Mouse (Mus musculus) brain, embryonic 14.5 days (tissue): ENCODE results near the gene Iqsec1.

ENCODE experiments used
- CTCF ChIP-seq: fragments of 200-500 bp; IDR thresholded peaks from 2 replicates; pipeline ENCODE4 v1.5.1; 2012; ENCODE audit warnings: inconsistent platforms, mild to moderate bottlenecking, moderate library complexity, borderline replicate concordance; ENCODE audit not compliant: insufficient read depth, insufficient read length; ENCODE audit errors: extremely low read depth
- POLR2A ChIP-seq: fragments of 200-500 bp; IDR thresholded peaks from 2 replicates; pipeline ENCODE4 v1.6.1; 2012; ENCODE audit warnings: mild to moderate bottlenecking, inconsistent platforms, borderline replicate concordance; ENCODE audit not compliant: poor library complexity, insufficient read depth, insufficient read length, severe bottlenecking; ENCODE audit errors: extremely low read depth

DNA sequence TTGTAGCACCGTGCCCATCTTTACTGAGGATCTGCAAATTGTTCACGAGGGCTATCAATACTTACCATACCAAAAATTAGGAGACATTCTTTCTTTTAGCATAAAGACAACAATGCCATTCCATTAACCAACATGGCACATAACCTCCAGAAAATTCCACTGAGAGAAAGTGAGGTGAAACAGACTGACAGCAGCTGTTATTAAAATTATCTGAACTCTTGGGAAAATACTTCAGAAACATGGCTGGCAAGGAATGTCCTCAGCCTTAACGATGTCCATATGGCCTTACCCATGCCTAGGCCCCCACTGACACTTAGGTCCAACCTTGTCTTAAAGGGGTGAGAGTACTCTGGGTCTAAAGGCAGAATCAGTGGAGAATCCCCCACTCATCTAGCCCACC, 260.7 kb downstream of the Iqsec1 start:
- no peak for TF ChIP-seq POLR2A
- TF ChIP-seq CTCF, result no peak
